Mouse (Mus musculus) myocyte (in vitro differentiated cells): ENCODE data around the gene Tlcd2.

ENCODE experiments used
- E2F4 ChIP-seq: IDR thresholded peaks from one replicate; pipeline ENCODE4 v1.6.1; 2011; ENCODE audit warnings: mild to moderate bottlenecking, control low read depth, moderate library complexity; ENCODE audit not compliant: insufficient read depth
- POLR2A ChIP-seq: IDR thresholded peaks from one replicate; pipeline ENCODE4 v1.6.1; 2011; ENCODE audit warnings: low read depth, mild to moderate bottlenecking, control low read depth, moderate library complexity; ENCODE audit not compliant: insufficient read length

DNA sequence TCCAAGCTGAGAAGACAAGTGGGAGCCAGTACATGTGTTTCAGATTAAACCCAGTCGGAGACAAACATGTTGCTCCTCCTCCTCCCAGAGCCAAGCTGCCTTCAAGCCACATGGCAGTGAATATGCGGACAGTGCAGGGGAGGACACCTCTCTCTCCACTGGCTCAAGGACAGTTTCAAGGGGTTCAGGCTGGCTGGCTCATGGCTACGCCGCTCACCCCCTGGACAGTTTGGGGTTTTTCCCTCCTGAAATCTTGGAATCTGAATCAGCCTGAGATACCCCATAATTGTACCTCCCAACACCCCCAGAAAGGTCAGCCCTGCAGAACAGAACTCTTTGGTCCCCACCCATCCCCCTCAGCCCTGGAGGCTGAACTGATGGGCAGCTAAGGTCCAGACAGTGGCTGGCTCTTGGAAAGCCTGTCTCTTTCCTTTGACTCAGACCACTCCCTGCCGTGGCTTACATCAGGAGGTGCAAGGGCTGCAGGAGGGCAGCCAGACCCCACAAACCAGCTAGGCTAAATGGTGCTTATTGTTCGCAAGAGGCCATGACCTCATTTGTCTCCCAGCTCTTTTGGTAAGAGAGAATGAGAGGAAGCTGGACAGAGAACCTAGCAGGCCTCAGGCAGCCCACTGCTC, 40.0 kb upstream of the Tlcd2 start:
- peak; percentile 54 for TF ChIP-seq POLR2A
- no peak for TF ChIP-seq E2F4
